Mouse (Mus musculus) thymus, adult 2 months (tissue): Measurements from ENCODE around the gene Lysmd3.

Experiments used
- CTCF ChIP-seq: fragments of 200-500 bp; IDR thresholded peaks from 2 replicates; pipeline ENCODE4 v1.5.1; 2012; ENCODE audit warnings: mild to moderate bottlenecking, control low read depth, low read length, moderate library complexity, borderline replicate concordance; ENCODE audit not compliant: control insufficient read depth, poor library complexity, insufficient read depth; ENCODE audit errors: extremely low read depth
- POLR2A ChIP-seq: fragments of 200-500 bp; IDR thresholded peaks from 2 replicates; pipeline ENCODE4 v1.6.1; 2012; ENCODE audit warnings: mild to moderate bottlenecking, low read length, control low read depth, moderate library complexity; ENCODE audit not compliant: control insufficient read depth, poor library complexity, insufficient read depth; ENCODE audit errors: extremely low read depth

DNA sequence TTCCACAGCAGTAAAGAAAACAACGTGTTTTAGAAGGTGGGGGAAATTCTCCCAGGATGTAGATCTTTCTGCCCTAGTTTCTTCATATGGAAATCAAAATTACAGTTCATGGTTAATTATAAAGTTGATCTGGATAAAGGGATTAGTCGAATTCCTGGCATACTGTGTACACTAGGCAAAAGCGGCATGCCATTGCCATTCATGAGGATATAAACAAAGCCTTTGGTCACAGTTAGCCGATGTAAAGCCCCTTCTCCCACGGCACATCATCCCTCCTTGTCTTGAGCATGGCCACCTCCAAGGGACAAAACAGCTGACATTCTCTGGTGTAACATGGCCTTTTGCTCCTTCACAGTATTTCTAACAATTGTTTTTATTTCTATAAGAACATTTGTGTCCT is 26.9 kb upstream of the Lysmd3 start:
- TF ChIP-seq POLR2A (no peak), CTCF (no peak)
